Mouse (Mus musculus): ENCODE data around the gene Tenm4.

DNA sequence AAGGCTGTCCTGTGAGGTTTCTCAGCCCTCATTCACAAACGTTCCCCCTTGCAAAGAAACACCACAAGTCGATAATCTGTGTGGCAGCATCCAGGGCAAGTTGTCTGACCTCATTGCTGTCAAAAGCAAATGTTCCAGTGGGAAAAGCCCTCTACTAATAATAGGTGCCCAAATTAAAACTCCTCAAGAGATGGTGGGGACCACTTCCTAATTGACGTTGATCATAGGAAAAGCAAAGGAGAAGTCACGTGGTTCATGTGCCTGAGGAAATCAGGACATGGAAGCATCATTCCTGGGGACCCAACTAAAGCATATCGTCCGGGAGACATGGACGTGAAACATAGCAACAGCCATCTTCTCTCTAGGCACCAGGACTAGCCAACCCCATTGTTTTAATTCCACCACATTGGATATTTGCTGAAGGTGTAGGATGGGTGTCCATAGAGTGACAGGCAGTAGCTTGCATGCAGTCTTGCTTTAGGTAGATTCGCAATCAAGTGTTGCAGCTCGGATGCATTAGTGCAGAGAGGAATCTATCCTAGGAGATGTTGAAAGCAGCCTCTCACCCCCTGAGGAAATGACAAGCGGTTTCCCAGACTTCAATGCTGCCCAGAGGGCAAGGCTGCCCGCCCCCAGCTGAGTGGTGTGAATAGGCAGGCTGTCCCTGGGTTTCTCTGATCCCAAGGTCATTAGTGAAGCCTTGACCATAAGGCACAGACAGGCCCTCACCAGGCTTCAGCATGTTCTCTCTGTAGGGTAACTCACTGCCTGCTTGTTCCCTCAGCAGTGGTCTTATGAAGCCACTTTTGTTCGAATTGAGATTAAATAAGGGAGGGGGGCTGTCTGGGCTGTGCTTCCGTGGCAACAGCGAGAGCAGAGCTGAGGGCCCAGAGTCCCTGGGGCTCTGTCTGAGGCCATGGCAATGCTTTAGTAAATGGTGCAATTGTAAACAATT, 547.4 kb downstream of the Tenm4 start:
- TF ChIP-seq CTCF (IDR thresholded peaks at IDR 0.05) (no peak), EP300 (IDR thresholded peaks at IDR 0.05) (no peak)

Measured in lung, postnatal 0 days (tissue).